Mouse (Mus musculus) testis, adult 2 months (tissue): ENCODE data around the gene Ctbp2. TPM values are rescaled to one million over a fixed set of nuclear protein-coding genes. Genes with fewer than 3 reads are reported as not detected.

Experiments
- H3K27ac ChIP-seq: fragments of 200-500 bp; 2 replicates; pipeline ENCODE4 v1.5.1; 2012; ENCODE audit warnings: low read depth, low read length; ENCODE audit not compliant: control insufficient read depth, insufficient read depth
- H3K27me3 ChIP-seq: fragments of 200-500 bp; 2 replicates; pipeline ENCODE4 v1.6.1; 2012; ENCODE audit warnings: mild to moderate bottlenecking, low read length, moderate library complexity; ENCODE audit not compliant: control insufficient read depth, insufficient read depth
- H3K36me3 ChIP-seq: fragments of 200-500 bp; 2 replicates; pipeline ENCODE4 v1.6.1; 2012; ENCODE audit warnings: mild to moderate bottlenecking, low read length; ENCODE audit not compliant: control insufficient read depth, insufficient read depth
- H3K4me1 ChIP-seq: fragments of 200-500 bp; 2 replicates; pipeline ENCODE4 v1.6.1; 2012; ENCODE audit warnings: low read length; ENCODE audit not compliant: control insufficient read depth, insufficient read depth
- H3K4me3 ChIP-seq: fragments of 200-500 bp; 2 replicates; pipeline ENCODE4 v1.5.1; 2012; ENCODE audit warnings: low read depth, mild to moderate bottlenecking, low read length, moderate library complexity, mixed read lengths; ENCODE audit not compliant: control insufficient read depth
- CTCF ChIP-seq: fragments of 200-500 bp; IDR thresholded peaks from 2 replicates; pipeline ENCODE4 v1.5.1; 2012; ENCODE audit warnings: low read depth, mild to moderate bottlenecking, inconsistent platforms, low read length, moderate library complexity; ENCODE audit not compliant: control insufficient read depth, insufficient read depth, insufficient replicate concordance
- POLR2A ChIP-seq: fragments of 200-500 bp; IDR thresholded peaks from 2 replicates; pipeline ENCODE4 v1.6.1; 2012; ENCODE audit warnings: low read depth, mild to moderate bottlenecking, inconsistent platforms, low read length, moderate library complexity; ENCODE audit not compliant: control insufficient read depth
- polyA plus RNA-seq: library from polyadenylated mRNA; depleted of rRNA; stranded (reverse); fragments of >200 nt; gene quantifications from 2 replicates; pipeline ENCODE4 v1.2.3, GENCODE M21; 2012

Gene Ctbp2
- polyA plus RNA-seq, 1 experiment = 54.9 TPM

DNA sequence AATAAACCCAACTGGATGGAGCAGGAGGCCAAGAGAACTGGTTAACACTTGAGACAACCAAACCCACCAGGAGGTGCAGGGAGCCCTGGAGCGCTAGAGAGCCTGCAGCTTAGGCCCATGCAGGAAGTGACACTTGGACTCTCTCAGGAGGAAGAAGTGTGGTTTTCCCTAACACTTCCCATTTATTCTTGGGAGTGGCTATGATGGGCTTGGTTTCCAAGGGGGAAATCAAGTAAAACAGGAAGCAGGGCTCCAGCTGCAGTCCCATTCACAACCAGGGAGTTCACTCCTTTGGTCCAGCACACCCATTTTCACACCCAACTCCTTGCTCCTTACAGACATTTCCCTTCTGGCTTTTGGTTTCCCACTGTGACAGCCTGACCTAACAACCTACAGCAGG is 45.2 kb downstream of the Ctbp2 start:
- TF ChIP-seq POLR2A = no peak
- TF ChIP-seq CTCF = no peak
- H3K4me3 ChIP-seq = no peak overlapping the region
- no peaks in the 10 kb centered on the region for H3K36me3 ChIP-seq
- no peaks in the 10 kb centered on the region for H3K4me1 ChIP-seq
- H3K27ac ChIP-seq = no peak overlapping the region
- no peaks in the 10 kb centered on the region for H3K27me3 ChIP-seq

DNA sequence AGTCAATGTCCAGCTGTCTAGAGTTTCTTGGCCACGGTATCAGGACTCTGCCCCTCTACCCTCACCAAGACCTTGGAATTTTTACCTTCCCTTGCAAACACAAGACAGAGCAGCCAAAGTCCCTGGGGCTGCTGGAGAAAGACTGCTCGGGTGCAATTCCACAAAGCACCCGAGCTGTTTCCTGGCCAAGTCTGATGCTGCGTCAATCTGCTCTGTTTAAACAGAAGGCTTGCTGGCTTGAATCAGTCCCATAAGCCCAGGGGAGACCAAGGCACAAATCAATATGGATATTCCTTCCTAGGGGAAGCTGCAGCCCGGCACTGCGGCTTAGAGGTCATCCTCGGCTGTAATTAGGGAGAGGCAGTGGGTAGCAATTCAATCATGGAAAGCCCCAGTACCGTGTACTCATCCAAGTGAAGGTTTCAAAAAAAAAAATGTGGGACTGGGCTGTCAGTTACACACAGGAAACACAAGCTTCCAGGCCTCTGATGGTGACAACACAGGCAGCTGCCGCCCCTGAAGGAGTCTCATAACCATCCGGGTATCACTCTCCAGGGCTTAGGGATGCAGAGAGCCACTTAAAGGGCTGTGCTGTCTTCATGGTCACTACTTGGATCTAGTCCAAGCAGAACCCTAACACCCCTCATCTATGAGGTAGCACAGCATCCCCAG is 49.6 kb downstream of the Ctbp2 start:
- Histone ChIP-seq H3K4me3 (no peak overlapping the region), H3K36me3 (no peaks in the 10 kb centered on the region), H3K27me3 (no peaks in the 10 kb centered on the region), H3K27ac (no peak overlapping the region), H3K4me1 (no peaks in the 10 kb centered on the region)
- no peak for TF ChIP-seq POLR2A
- no peak for TF ChIP-seq CTCF

DNA sequence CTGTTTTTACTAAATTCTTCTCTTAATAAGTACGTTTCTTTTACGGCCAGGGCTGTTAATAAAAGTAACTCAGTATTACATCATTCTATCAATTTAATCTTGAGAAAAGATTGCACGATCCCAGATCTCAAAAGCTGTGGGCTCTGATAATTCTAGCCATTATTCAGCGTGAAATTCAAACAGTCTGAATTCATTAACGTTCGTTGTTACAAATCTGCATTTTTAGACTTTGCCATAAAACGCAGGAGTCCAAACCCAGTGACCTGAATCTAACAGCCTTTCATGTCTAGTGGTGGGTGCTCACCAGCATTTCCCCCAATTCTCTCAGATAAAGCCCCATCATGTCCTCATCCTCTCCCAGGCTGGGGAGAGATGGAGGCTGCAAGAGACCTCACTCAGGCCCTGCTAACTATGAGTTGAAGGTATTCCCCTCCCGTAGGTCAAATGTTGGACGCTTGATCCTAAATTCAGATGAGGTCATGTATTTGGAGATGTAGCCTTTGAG is 51.0 kb downstream of the Ctbp2 start:
- Histone ChIP-seq H3K4me3 (no peak overlapping the region), H3K27ac (no peak overlapping the region), H3K27me3 (no peaks in the 10 kb centered on the region), H3K36me3 (no peaks in the 10 kb centered on the region), H3K4me1 (no peaks in the 10 kb centered on the region)
- TF ChIP-seq POLR2A (no peak), CTCF (no peak)

- TF ChIP-seq POLR2A (no peak), CTCF (no peak)
- Histone ChIP-seq H3K27ac (no peak overlapping the region), H3K4me3 (no peak overlapping the region), H3K4me1 (no peaks in the 10 kb centered on the region), H3K36me3 (no peaks in the 10 kb centered on the region), H3K27me3 (no peaks in the 10 kb centered on the region)
Observed at GRCm38 (mm10) chr7:133072535-133072934, 51.6 kb downstream of the Ctbp2 start.

DNA sequence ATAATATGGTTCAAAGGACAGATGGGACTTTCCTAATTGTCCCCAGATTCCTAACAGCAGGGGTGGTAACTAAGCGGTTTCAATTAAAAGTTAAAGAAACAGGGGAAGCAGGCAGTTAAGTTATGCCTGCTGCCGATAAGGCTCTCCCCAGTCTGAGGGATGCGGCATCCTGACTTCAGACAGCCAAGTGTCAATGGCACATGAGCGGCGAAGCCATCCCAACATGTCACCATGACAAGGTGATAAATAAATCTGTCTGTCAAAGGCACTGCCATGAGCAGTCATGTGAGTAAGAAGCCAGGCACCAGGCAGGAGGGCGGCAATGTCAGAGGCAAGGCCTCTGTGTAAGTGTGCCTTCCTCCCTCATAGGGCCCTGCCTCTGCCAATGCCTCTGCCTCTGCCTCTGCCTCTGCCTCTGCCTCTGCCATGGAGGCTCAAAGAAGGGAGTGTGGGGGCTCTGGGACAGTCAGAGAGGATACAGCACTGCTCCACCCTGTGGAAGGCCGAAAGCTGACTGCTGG is 56.8 kb downstream of the Ctbp2 start:
- no peak overlapping the region for H3K27ac ChIP-seq
- TF ChIP-seq POLR2A (no peak), CTCF (no peak)
- H3K4me3 ChIP-seq = no peak overlapping the region
- H3K4me1 ChIP-seq = no peaks in the 10 kb centered on the region
- H3K27me3 ChIP-seq = no peaks in the 10 kb centered on the region
- no peaks in the 10 kb centered on the region for H3K36me3 ChIP-seq

DNA sequence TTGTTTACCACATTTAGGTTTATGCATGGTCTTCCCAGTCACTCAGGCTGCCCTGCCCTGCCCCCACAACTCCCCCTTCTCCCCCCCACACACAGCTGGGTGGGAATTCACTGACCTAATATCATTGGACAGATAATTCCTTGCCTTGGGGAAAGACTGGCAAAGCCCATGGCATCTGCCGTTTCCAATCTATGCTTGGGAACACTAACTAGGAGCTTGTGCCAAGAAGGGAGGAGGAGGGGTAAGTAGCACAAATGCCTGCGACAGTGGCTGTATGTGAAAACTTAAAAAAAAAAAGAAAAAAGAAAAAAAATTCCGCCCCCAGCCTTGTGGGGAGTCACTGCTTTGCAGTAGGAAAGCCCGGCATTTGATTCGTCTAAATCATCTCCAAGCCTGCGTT is 57.4 kb downstream of the Ctbp2 start:
- Histone ChIP-seq H3K27me3 (no peaks in the 10 kb centered on the region), H3K27ac (no peak overlapping the region), H3K4me3 (no peak overlapping the region), H3K4me1 (no peaks in the 10 kb centered on the region), H3K36me3 (no peaks in the 10 kb centered on the region)
- TF ChIP-seq POLR2A (no peak), CTCF (no peak)

- TF ChIP-seq POLR2A = no peak
- TF ChIP-seq CTCF = no peak
- Histone ChIP-seq H3K27me3 (no peaks in the 10 kb centered on the region), H3K36me3 (no peaks in the 10 kb centered on the region), H3K27ac (no peak overlapping the region), H3K4me1 (no peaks in the 10 kb centered on the region; the same call in 1 of the 2 replicates), H3K4me3 (no peak overlapping the region)
Observed at GRCm38 (mm10) chr7:133062055-133062454, 62.1 kb downstream of the Ctbp2 start.
